Mouse (Mus musculus): ENCODE results near the gene Igsf9b.

DNA sequence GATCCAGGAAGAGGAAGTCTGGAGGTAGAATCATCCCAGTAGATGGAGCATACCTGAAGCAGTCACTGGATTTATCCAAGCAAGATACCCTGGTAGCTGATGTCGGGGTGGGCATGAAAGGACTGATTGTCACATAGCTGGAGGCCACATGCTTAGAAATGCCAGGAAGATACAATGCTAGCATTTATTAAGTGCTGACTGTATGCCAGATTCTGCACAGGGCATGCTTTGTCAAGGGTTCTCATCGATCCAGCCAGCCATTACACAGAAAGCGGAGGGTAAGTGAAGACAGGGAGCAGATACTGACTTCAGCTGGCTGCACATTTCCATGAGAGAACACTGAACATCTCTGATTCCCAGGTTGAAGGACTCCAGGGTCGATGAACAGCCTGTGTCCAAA, 102.2 kb downstream of the Igsf9b start:
- TF ChIP-seq CTCF (conservative IDR thresholded peaks at IDR 0.05 in 1 of 2, IDR thresholded peaks at IDR 0.05 in 1 of 2; ENCODE audit: low read depth in 2 of 2, low read length in 2 of 2) (no peak), ZNF384 (IDR thresholded peaks at IDR 0.05; ENCODE audit: low read depth, low read length) (no peak), POLR2A (IDR thresholded peaks at IDR 0.05; ENCODE audit: low read depth, low read length) (no peak), RCOR1 (conservative IDR thresholded peaks at IDR 0.05; ENCODE audit: low read depth, low read length) (no peak), ZC3H11A (IDR thresholded peaks at IDR 0.05; ENCODE audit: low read depth, low read length) (no peak), ELF1 (IDR thresholded peaks at IDR 0.05; ENCODE audit: low read depth, low read length) (no peak), ETS1 (conservative IDR thresholded peaks at IDR 0.05; ENCODE audit: low read depth, low read length) (no peak)

All from CH12.LX (cell line).